Mouse (Mus musculus): ENCODE measurements around the gene Lamtor3.

- TF ChIP-seq CTCF (IDR thresholded peaks at IDR 0.05; ENCODE audit: low read depth) (no peak), EP300 (IDR thresholded peaks at IDR 0.05; ENCODE audit: low read depth) (peak; percentile 37; the same call in 1 of the 2 replicates)
These were observed 33.5 kb downstream of the Lamtor3 start for GRCm38 (mm10) chr3:137951819-137952218.
